Mouse (Mus musculus): ENCODE measurements around the gene Inhbb. TPM values are rescaled to one million over a fixed set of nuclear protein-coding genes. Genes with fewer than 3 reads are reported as not detected.

The Inhbb gene
- polyA plus RNA-seq, 1 experiment from 2014 or later = 2.4 TPM

DNA sequence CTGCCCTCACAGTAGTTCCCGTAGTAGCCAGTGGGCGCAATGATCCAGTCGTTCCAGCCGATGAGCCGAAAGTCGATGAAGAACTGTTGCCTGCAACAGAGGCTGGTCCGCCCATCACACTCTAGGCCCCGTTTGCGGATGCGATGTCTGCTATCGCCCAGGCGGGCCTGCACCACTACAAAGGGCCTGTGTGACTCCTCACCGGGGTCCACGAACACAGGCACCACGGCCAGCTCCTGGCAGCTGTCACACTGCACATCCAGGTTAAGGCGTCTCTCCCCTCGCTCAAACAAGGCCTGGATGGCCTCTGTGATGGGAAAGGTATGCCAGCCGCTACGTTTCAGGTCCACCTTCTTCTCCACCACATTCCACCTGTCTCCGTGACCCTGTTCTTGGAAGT is 4.5 kb downstream of the Inhbb start:
- no peak overlapping the region for H3K4me3 ChIP-seq (ENCODE audit: low read depth, low read length)
- H3K27ac ChIP-seq (ENCODE audit: low read length) = no peak overlapping the region
- DNase-seq (ENCODE audit: low spot score) = no peak
- ATAC-seq = no peak
- peaks cover 6% of the 10 kb centered on the region; the same call in 1 of the 2 replicates for H3K4me1 ChIP-seq (ENCODE audit: insufficient read depth, low read depth, low read length)
- no peak overlapping the region for H3K4me2 ChIP-seq (replicated peaks; ENCODE audit: low read depth, low read length)
- no peaks in the 10 kb centered on the region for H3K36me3 ChIP-seq (ENCODE audit: insufficient read depth, low read length)
- no peaks in the 10 kb centered on the region for H3K9me3 ChIP-seq (ENCODE audit: low read length)
- H3K27me3 ChIP-seq (replicated peaks; ENCODE audit: insufficient read depth, low read length) = peaks cover 44% of the 10 kb centered on the region
- H3K9ac ChIP-seq (replicated peaks; ENCODE audit: low read depth) = no peak overlapping the region
- no peak for TF ChIP-seq EP300 (IDR thresholded peaks at IDR 0.05)
- no peak for TF ChIP-seq CTCF (IDR thresholded peaks at IDR 0.05)
- 80% methylated on average over 20 of the region's 20 CpGs for WGBS

DNA sequence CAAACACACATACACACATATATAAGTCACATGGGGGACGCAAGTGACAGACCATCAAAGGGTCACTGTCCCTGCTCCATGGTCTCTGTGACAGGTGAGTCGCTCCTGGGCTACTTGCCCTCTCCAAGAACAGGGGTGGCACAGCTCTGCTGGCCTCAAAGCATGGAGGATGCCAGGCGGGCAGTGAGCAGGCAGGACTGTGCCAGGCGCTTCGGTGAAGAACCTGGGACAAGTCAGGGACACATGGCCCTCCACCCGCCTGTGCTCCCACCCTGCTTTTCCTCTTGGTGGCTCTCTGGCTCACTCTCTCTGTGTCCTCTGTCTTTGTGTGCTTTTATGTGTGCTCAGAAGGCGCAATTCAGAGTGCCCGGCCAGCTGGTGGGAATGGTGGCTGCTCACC is 5.4 kb downstream of the Inhbb start:
- H3K27ac ChIP-seq (ENCODE audit: low read length) = no peak overlapping the region
- no peak for TF ChIP-seq EP300 (IDR thresholded peaks at IDR 0.05)
- TF ChIP-seq CTCF (IDR thresholded peaks at IDR 0.05) = no peak
- no peak overlapping the region for H3K9ac ChIP-seq (replicated peaks; ENCODE audit: low read depth)
- no peak overlapping the region for H3K4me3 ChIP-seq (ENCODE audit: low read depth, low read length)
- peaks cover 37% of the 10 kb centered on the region for H3K27me3 ChIP-seq (replicated peaks; ENCODE audit: insufficient read depth, low read length)
- no peaks in the 10 kb centered on the region for H3K36me3 ChIP-seq (ENCODE audit: insufficient read depth, low read length)
- no peak overlapping the region for H3K4me2 ChIP-seq (replicated peaks; ENCODE audit: low read depth, low read length)
- H3K4me1 ChIP-seq (ENCODE audit: insufficient read depth, low read depth, low read length) = 0 out of 2 replicates have a peak, but pooled peaks cover 6% of the 10 kb centered on the region
- 79% methylated on average over 8 of the region's 8 CpGs for WGBS
- no peak for ATAC-seq
- DNase-seq (ENCODE audit: low spot score) = no peak
- H3K9me3 ChIP-seq (ENCODE audit: low read length) = no peaks in the 10 kb centered on the region

DNA sequence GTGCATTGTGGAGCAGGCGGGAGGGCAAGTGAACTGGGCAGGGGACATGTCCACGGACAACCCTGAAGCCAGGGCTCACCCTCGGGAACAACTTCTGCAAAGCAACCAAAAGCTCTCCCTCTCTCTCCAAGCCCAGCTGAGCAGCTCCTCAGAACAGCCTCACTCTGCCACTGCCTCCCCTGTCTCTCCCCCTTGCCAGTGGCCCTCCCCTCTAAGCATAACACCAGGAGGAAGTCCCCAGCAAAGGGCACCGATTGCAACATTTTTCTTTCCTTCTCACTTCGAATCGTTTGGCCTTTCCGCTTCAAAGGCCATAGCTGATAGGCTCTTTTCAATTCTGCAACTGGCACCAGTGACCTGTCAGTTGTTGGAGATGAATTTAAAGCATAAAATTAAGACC is 5.9 kb downstream of the Inhbb start:
- no peak for TF ChIP-seq CTCF (IDR thresholded peaks at IDR 0.05)
- TF ChIP-seq EP300 (IDR thresholded peaks at IDR 0.05) = no peak
- H3K9ac ChIP-seq (replicated peaks; ENCODE audit: low read depth) = no peak overlapping the region
- H3K4me2 ChIP-seq (replicated peaks; ENCODE audit: low read depth, low read length) = no peak overlapping the region
- H3K4me1 ChIP-seq (ENCODE audit: insufficient read depth, low read depth, low read length) = 0 out of 2 replicates have a peak, but pooled peaks cover 6% of the 10 kb centered on the region
- 41% methylated on average over 7 of the region's 7 CpGs for WGBS
- H3K27ac ChIP-seq (ENCODE audit: low read length) = no peak overlapping the region
- DNase-seq (ENCODE audit: low spot score) (no peak), ATAC-seq (no peak)
- H3K9me3 ChIP-seq (ENCODE audit: low read length) = no peaks in the 10 kb centered on the region
- peaks cover 37% of the 10 kb centered on the region for H3K27me3 ChIP-seq (replicated peaks; ENCODE audit: insufficient read depth, low read length)
- no peaks in the 10 kb centered on the region for H3K36me3 ChIP-seq (ENCODE audit: insufficient read depth, low read length)
- no peak overlapping the region for H3K4me3 ChIP-seq (ENCODE audit: low read depth, low read length)

DNA sequence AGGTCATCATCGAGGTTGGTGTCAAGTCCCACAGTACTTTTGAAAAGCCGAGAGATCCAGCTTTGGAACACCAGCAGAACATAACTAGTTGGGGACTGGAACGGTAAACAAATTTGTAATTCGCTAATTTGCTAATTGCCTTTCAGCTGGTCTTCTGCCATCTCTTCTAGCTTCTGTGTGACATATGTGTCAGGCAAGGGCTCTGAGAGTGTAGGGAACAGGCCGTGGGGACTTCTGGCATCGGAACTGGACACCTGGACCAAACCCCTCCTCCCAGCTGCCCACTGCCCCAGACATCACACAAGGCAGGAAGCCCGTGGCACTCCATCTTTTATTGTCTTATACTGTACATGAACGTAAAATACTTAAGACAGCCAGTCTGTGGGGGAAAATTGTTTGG is 6.9 kb downstream of the Inhbb start:
- TF ChIP-seq CTCF (IDR thresholded peaks at IDR 0.05) (no peak), EP300 (IDR thresholded peaks at IDR 0.05) (no peak)
- H3K27me3 ChIP-seq (replicated peaks; ENCODE audit: insufficient read depth, low read length) = peaks cover 30% of the 10 kb centered on the region

DNA sequence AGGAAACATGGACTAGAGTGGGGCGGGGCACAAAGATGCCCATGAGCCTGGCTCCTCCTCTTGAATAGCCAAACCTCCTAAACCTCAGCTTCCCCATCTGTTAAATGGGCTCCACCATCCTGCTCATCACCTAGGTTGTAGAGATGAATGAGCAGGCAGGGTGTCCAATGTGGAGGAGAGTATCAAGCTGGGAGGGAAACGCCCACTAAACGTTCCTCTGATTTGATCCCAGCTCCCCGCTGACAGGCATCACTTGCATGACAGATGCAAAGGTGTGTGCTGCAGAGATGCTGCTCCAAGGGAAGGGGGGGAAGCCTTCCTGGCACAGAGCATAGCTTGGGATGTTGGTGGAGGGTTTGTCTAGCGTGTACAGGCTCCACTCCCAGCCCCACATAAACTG is 11.4 kb downstream of the Inhbb start:
- Histone ChIP-seq H3K27me3 (replicated peaks; ENCODE audit: insufficient read depth, low read length) (no peaks in the 10 kb centered on the region), H3K4me2 (replicated peaks; ENCODE audit: low read depth, low read length) (no peak overlapping the region), H3K9ac (replicated peaks; ENCODE audit: low read depth) (no peak overlapping the region), H3K9me3 (ENCODE audit: low read length) (no peaks in the 10 kb centered on the region), H3K4me3 (ENCODE audit: low read depth, low read length) (no peak overlapping the region), H3K27ac (ENCODE audit: low read length) (no peak overlapping the region), H3K4me1 (ENCODE audit: insufficient read depth, low read depth, low read length) (no peaks in the 10 kb centered on the region), H3K36me3 (ENCODE audit: insufficient read depth, low read length) (no peaks in the 10 kb centered on the region)
- ATAC-seq = no peak
- TF ChIP-seq CTCF (IDR thresholded peaks at IDR 0.05) = no peak
- no peak for TF ChIP-seq EP300 (IDR thresholded peaks at IDR 0.05)
- no peak for DNase-seq (ENCODE audit: low spot score)
- WGBS = 77% methylated on average over 5 of the region's 5 CpGs

More for the DNA sequence above, 6.9 kb downstream of the Inhbb start:
- Histone ChIP-seq H3K36me3 (ENCODE audit: insufficient read depth, low read length) (no peaks in the 10 kb centered on the region), H3K9me3 (ENCODE audit: low read length) (no peaks in the 10 kb centered on the region), H3K4me2 (replicated peaks; ENCODE audit: low read depth, low read length) (no peak overlapping the region), H3K27ac (ENCODE audit: low read length) (no peak overlapping the region), H3K4me3 (ENCODE audit: low read depth, low read length) (no peak overlapping the region), H3K4me1 (ENCODE audit: insufficient read depth, low read depth, low read length) (0 out of 2 replicates have a peak, but pooled peaks cover under 1% of the 10 kb centered on the region), H3K9ac (replicated peaks; ENCODE audit: low read depth) (no peak overlapping the region)
- ATAC-seq (no peak), DNase-seq (ENCODE audit: low spot score) (no peak)
- WGBS = 76% methylated on average over 8 of the region's 8 CpGs

DNA sequence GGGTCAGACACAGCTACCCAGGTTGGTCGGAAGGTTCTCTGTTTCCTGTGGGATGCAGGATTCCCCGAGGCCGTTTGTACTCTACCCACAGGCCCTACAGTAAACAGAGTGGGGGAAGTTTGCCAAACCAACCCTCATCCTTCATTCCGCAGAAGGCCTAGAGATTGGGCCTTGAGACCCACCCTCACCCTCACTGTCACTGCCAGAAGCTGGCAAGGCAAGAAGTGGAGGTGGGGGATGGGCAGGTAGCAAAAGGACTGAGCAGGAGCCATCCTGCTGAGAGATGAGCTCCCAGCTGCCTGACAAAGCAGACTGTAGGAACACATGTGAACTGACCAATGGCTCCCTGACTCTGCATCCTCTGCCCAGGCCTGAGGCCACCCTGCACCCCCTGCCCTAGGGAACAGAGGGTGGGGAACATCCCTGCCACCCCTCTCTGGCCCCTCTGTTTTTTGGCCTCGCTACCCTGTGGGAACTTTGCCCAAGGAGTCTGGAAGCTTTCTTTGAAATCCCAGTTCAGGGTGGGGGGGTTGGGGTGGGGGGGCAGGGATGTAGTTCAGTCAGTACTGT is 12.4 kb downstream of the Inhbb start:
- H3K36me3 ChIP-seq (ENCODE audit: insufficient read depth, low read length) = no peaks in the 10 kb centered on the region
- no peak overlapping the region for H3K4me2 ChIP-seq (replicated peaks; ENCODE audit: low read depth, low read length)
- no peak overlapping the region for H3K9ac ChIP-seq (replicated peaks; ENCODE audit: low read depth)
- TF ChIP-seq EP300 (IDR thresholded peaks at IDR 0.05) (no peak), CTCF (IDR thresholded peaks at IDR 0.05) (no peak)
- ATAC-seq (peak; percentile 17; the same call in 1 of the 2 replicates), DNase-seq (ENCODE audit: low spot score) (no peak)
- H3K27ac ChIP-seq (ENCODE audit: low read length) = no peak overlapping the region
- no peaks in the 10 kb centered on the region for H3K4me1 ChIP-seq (ENCODE audit: insufficient read depth, low read depth, low read length)
- 30% methylated on average over 5 of the region's 5 CpGs for WGBS
- H3K27me3 ChIP-seq (replicated peaks; ENCODE audit: insufficient read depth, low read length) = no peaks in the 10 kb centered on the region
- no peak overlapping the region for H3K4me3 ChIP-seq (ENCODE audit: low read depth, low read length)
- H3K9me3 ChIP-seq (ENCODE audit: low read length) = no peaks in the 10 kb centered on the region

DNA sequence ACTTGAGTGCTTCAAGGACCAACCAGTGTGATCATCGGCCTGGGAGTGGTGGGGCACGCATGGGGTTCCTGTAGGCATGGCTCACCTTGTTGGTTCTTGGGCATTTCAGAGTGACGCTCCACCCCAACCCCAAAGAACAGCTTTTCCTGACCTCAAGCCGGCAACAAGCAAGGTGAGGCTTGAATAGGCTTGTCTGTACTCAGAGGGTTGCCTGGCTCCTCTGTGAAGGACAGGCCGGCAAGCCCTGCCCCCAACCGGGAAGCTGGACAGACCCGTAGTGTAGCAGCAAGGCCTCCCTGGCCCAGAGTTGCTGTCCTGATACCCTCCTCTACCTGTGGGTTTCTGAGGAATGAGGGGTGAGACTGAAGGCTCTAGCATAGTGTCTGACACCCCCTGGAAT is 12.9 kb downstream of the Inhbb start:
- Histone ChIP-seq H3K4me1 (ENCODE audit: insufficient read depth, low read depth, low read length) (no peaks in the 10 kb centered on the region), H3K27ac (ENCODE audit: low read length) (no peak overlapping the region), H3K36me3 (ENCODE audit: insufficient read depth, low read length) (no peaks in the 10 kb centered on the region), H3K27me3 (replicated peaks; ENCODE audit: insufficient read depth, low read length) (no peaks in the 10 kb centered on the region), H3K9me3 (ENCODE audit: low read length) (no peaks in the 10 kb centered on the region), H3K9ac (replicated peaks; ENCODE audit: low read depth) (no peak overlapping the region), H3K4me3 (ENCODE audit: low read depth, low read length) (no peak overlapping the region), H3K4me2 (replicated peaks; ENCODE audit: low read depth, low read length) (no peak overlapping the region)
- TF ChIP-seq CTCF (IDR thresholded peaks at IDR 0.05) = no peak
- TF ChIP-seq EP300 (IDR thresholded peaks at IDR 0.05) = no peak
- no peak for ATAC-seq
- WGBS = 75% methylated on average over 7 of the region's 7 CpGs
- no peak for DNase-seq (ENCODE audit: low spot score)
